Comparison of ENCODE assay signal across 8 mouse cellular contexts in the genomic region with DNA sequence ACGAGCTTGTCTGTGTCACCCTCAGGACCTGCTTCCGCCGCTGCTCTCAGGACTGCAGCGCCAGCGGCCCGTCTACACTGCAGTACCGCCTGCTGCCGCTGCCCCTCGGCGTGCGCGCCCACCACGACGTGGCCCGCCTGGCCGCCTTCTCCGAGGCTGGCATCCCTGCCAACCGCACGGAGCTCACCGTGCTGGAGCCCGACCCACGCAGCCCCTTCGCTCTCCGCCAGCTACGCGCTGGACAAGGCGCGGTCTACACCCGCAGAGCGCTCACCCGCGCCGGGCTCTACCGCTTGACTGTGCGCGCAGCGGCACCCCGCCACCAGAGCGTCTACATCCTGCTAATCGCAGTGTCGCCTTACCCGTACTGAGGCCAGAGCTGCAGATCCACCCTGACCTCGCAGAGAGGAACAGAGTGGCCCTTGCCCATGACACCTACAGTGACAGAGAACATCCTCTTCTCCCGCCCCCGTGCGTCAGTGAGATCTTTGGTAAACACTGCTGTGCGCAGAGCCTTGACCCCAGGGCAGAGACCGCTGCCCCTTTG. TPM values are rescaled to one million over a fixed set of nuclear protein-coding genes. Genes with fewer than 3 reads are reported as not detected.
A peak's percentile ranks its signal among the peaks of the same experiment; 100 is the strongest.
DNase-seq lines count a peak whose midpoint lies in the region; ATAC-seq and TF ChIP-seq lines count a peak whose summit lies in the region.

No protein-coding gene starts in this region.

- peaks cover 6% of the 10 kb centered on the region; the same call in 1 of the 2 replicates for H3K27me3 ChIP-seq in stomach, embryonic 14.5 days (ENCODE audit: control insufficient read depth, insufficient read depth, low read length)

- H3K4me1 ChIP-seq in bone marrow macrophage, adult 2 months (ENCODE audit: control insufficient read depth, insufficient read depth, low read length) = peaks cover 7% of the 10 kb centered on the region
- H3K4me1 ChIP-seq in stomach, embryonic 14.5 days (ENCODE audit: control insufficient read depth, insufficient read depth, low read length) = peaks cover 10% of the 10 kb centered on the region; the same call in 1 of the 2 replicates

- H3K27ac ChIP-seq in layer of hippocampus, adult 2 months = no peak overlapping the region
- no peak overlapping the region for H3K27ac ChIP-seq in bone marrow macrophage, adult 2 months (ENCODE audit: insufficient read depth, low read depth, low read length)
- no peak overlapping the region; the same call in 1 of the 2 replicates for H3K27ac ChIP-seq in stomach, embryonic 14.5 days (ENCODE audit: low read length)

- 1% methylated on average over 48 of the region's 48 CpGs for WGBS in stomach, embryonic 14.5 days

- no peak overlapping the region for H3K9ac ChIP-seq in stomach, embryonic 14.5 days (replicated peaks; ENCODE audit: low read depth, low read length)

- peak overlapping the region; percentile 52 for H3K4me2 ChIP-seq in stomach, embryonic 14.5 days (replicated peaks; ENCODE audit: low read depth, low read length)

- DNase-seq in layer of hippocampus, adult 2 months (ENCODE audit: low spot score in 2 of 2) = no peak
- no peak for DNase-seq in layer of hippocampus, adult 11-12 months (ENCODE audit: low spot score)
- peak; percentile 33 to 60 for DNase-seq in heart, postnatal 14 days
- DNase-seq in left cerebral cortex, postnatal 36 days (ENCODE audit: low spot score in 2 of 2) = peak; percentile 36 to 37
- DNase-seq in mesoderm, embryonic 11.5 days (ENCODE audit: low read depth, low spot score) = peak; percentile 64
- DNase-seq in layer of hippocampus, adult 8-10 months (ENCODE audit: low spot score in 2 of 2) = no peak

- intact Hi-C loops in heart, postnatal 14 days (cut with DNase I) = no loop called here
- intact Hi-C loops in left cerebral cortex, postnatal 36 days (cut with DNase I) = no loop called here

- peak; percentile 80 for TF ChIP-seq CTCF in layer of hippocampus, adult 2 months (conservative IDR thresholded peaks at IDR 0.05)
- TF ChIP-seq CTCF in bone marrow macrophage, adult 2 months (IDR thresholded peaks at IDR 0.05; ENCODE audit: low read depth, low read length) = no peak

- H3K4me3 ChIP-seq in layer of hippocampus, adult 2 months = peak overlapping the region; percentile 41
- H3K4me3 ChIP-seq in bone marrow macrophage, adult 2 months (ENCODE audit: insufficient read depth, low read length) = peak overlapping the region; percentile 32
- H3K4me3 ChIP-seq in stomach, embryonic 14.5 days (ENCODE audit: low read depth, low read length) = peak overlapping the region; percentile 22

- TF ChIP-seq POLR2A in bone marrow macrophage, adult 2 months (IDR thresholded peaks at IDR 0.05; ENCODE audit: borderline replicate concordance, low read depth, low read length) = no peak

- no peaks in the 10 kb centered on the region for H3K9me3 ChIP-seq in stomach, embryonic 14.5 days (ENCODE audit: control insufficient read depth, low read depth, low read length)

- H3K36me3 ChIP-seq in stomach, embryonic 14.5 days (ENCODE audit: control insufficient read depth, insufficient read depth, low read length) = no peaks in the 10 kb centered on the region

- no peak for ATAC-seq in stomach, embryonic 14.5 days (ENCODE audit: insufficient number of reproducible peaks, insufficient read depth, low FRiP score, low read depth)

RNA-seq across cellular contexts. Expression of a gene that starts 9.9 kb away (rescaled TPM):
- 10 to 100 TPM; 27.5 to 27.7 TPM for total RNA-seq in layer of hippocampus, adult 2 months (2021)
- polyA plus RNA-seq in bone marrow macrophage, adult 2 months (2012; ENCODE audit: insufficient read depth, insufficient read length, missing spikeins) = 10.3 and 12.0 TPM in 2 replicates
- total RNA-seq in heart, postnatal 14 days (2021) = 1 to 10 TPM; 3.1 to 3.7 TPM
- total RNA-seq in left cerebral cortex, postnatal 36 days (2021) = 10 to 100 TPM; 20.2 to 23.8 TPM
- polyA plus RNA-seq in stomach, embryonic 14.5 days (2014; fragmentation: Nextera tagmentation; extraction: Ambion mirVana) = 34.3 and 54.4 TPM in 2 replicates
- 10 to 100 TPM; 35.1 to 46.8 (median 38.7) TPM for total RNA-seq in layer of hippocampus, adult 8-10 months (2022)

Comparison
In these comparisons a context has a peak if more than half of its experiments do, and no peak if none do; other contexts are left out.
1. DNase-seq: peak in heart, postnatal 14 days (2 of 2), left cerebral cortex, postnatal 36 days (2 of 2) and mesoderm, embryonic 11.5 days (single experiment); none in layer of hippocampus, adult 2 months (0 of 2), layer of hippocampus, adult 11-12 months (single experiment) and layer of hippocampus, adult 8-10 months (0 of 2).
2. RNA of a gene that starts 9.9 kb away (total RNA-seq): 35.1 to 46.8 TPM in layer of hippocampus, adult 8-10 months, 27.5 to 27.7 TPM in layer of hippocampus, adult 2 months and 20.2 to 23.8 TPM in left cerebral cortex, postnatal 36 days; 3.1 to 3.7 TPM in heart, postnatal 14 days; every median in the first group is over 4 times any median in the second.
3. Peak in every context shown above with its lines, with median percentiles within 50 percentile points of each other: H3K4me3 ChIP-seq.